Mouse (Mus musculus): Measurements from ENCODE around the gene Akna.
A peak's percentile ranks its signal among the peaks of the same experiment; 100 is the strongest.

DNA sequence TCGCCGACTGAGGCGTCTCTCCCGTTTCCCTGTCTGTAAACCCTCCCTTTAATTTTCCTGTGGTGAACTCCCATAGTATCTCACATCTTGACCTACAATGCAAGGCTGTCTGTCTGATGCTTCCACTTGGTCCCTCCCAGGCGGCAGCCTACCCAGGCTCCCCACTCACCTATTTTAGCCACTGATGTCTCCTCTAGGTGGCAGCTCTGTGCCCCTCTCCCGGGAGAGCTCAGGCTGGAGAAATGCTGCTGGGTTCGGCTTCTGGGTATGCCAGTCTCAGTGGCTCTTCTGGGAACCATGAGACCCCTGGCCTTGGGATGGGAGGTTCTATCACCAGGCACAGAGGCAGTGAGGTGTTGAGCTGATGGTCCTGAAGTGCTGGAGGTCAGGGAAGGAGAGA lies 25.7 kb downstream of the Akna start:
- TF ChIP-seq POLR2A (IDR thresholded peaks at IDR 0.05; ENCODE audit: borderline replicate concordance, extremely low read depth, low read depth, low read length) = no peak
- TF ChIP-seq CTCF (IDR thresholded peaks at IDR 0.05; ENCODE audit: insufficient read depth, low read length) = 0 out of 2 replicates have a peak, but pooled peaks have one; percentile 26
